In genomic region chr7:24504868-24505267, GRCm38 (mm10) we compare ENCODE assay signal across 13 mouse cellular contexts. TPM values are rescaled to one million over a fixed set of nuclear protein-coding genes. Genes with fewer than 3 reads are reported as not detected.
DNase-seq lines count a peak whose midpoint lies in the region; ATAC-seq and TF ChIP-seq lines count a peak whose summit lies in the region.
"Had no signal": no experiment of that assay in that cellular context is flagged by ENCODE, and none has a peak within 500 bp of the region (broad histone marks: within the 10 kb centered on the region; RNA-seq: fewer than 3 reads in every experiment).

No protein-coding gene starts in this region.

- intact Hi-C loops in left cerebral cortex, postnatal 14 days (cut with DNase I) = no loop called here

- peaks cover 2% of the 10 kb centered on the region for H3K4me1 ChIP-seq in ES-Bruce4 (ENCODE audit: control insufficient read depth, insufficient read depth, low read length)
- H3K4me1 ChIP-seq in forebrain, postnatal 0 days (ENCODE audit: insufficient read depth) = peaks cover 15% of the 10 kb centered on the region
- peaks cover 44% of the 10 kb centered on the region for H3K4me1 ChIP-seq in limb, embryonic 13.5 days

- TF ChIP-seq CTCF in ES-Bruce4 (IDR thresholded peaks at IDR 0.05; ENCODE audit: low read depth, low read length) = no peak
- no peak for TF ChIP-seq CTCF in forebrain, postnatal 0 days (IDR thresholded peaks at IDR 0.05; ENCODE audit: low read depth)

- no peaks in the 10 kb centered on the region for H3K36me3 ChIP-seq in ES-Bruce4 (ENCODE audit: control insufficient read depth, insufficient read depth, low read length, poor library complexity, severe bottlenecking)
- peaks cover 37% of the 10 kb centered on the region for H3K36me3 ChIP-seq in forebrain, postnatal 0 days (ENCODE audit: insufficient read depth)
- peaks cover 3% of the 10 kb centered on the region; the same call in 1 of the 2 replicates for H3K36me3 ChIP-seq in limb, embryonic 13.5 days
- H3K36me3 ChIP-seq: limb, embryonic 15.5 days had no signal

- WGBS in forebrain, postnatal 0 days = 39% methylated on average over 4 of the region's 4 CpGs
- WGBS in limb, embryonic 13.5 days = 11% methylated on average over 4 of the region's 4 CpGs

- no peak overlapping the region for H3K4me3 ChIP-seq in ES-Bruce4 (ENCODE audit: low read depth, low read length)
- H3K4me3 ChIP-seq in forebrain, postnatal 0 days (ENCODE audit: low read depth, low read length) = no peak overlapping the region
- no peak overlapping the region for H3K4me3 ChIP-seq in limb, embryonic 13.5 days

- peak overlapping the region; percentile 84 for H3K27ac ChIP-seq in ES-Bruce4 (ENCODE audit: insufficient read depth, low read length)
- H3K27ac ChIP-seq in forebrain, postnatal 0 days (ENCODE audit: low read depth, low read length) = peak overlapping the region; percentile 100; the same call in 1 of the 2 replicates
- no peak overlapping the region for H3K27ac ChIP-seq in limb, embryonic 13.5 days

- H3K27me3 ChIP-seq in ES-Bruce4 (ENCODE audit: control insufficient read depth, insufficient read depth, low read length, poor library complexity, severe bottlenecking) = no peaks in the 10 kb centered on the region
- no peaks in the 10 kb centered on the region for H3K27me3 ChIP-seq in forebrain, postnatal 0 days (ENCODE audit: insufficient read depth, low read length)
- H3K27me3 ChIP-seq in limb, embryonic 13.5 days = peaks cover 29% of the 10 kb centered on the region

- no peak overlapping the region for H3K4me2 ChIP-seq in forebrain, postnatal 0 days (ENCODE audit: low read depth)
- peak overlapping the region; percentile 36 for H3K4me2 ChIP-seq in limb, embryonic 13.5 days (replicated peaks)

- TF ChIP-seq EP300 in ES-Bruce4 (IDR thresholded peaks at IDR 0.05; ENCODE audit: insufficient read depth, low read depth, low read length) = peak; percentile 59; the same call in 1 of the 2 replicates

- no peak overlapping the region for H3K9ac ChIP-seq in ES-Bruce4 (ENCODE audit: low read depth, poor library complexity, severe bottlenecking)
- no peak overlapping the region for H3K9ac ChIP-seq in forebrain, postnatal 0 days
- H3K9ac ChIP-seq in limb, embryonic 13.5 days = no peak overlapping the region
- H3K9ac ChIP-seq: limb, embryonic 15.5 days had no signal

- no peak for ATAC-seq in forebrain, postnatal 0 days
- ATAC-seq in limb, embryonic 13.5 days (ENCODE audit: low FRiP score, low read depth) = no peak
- no peak for ATAC-seq in inflammation-experienced regulatory T-cells, adult 6 months

- no peaks in the 10 kb centered on the region for H3K9me3 ChIP-seq in ES-Bruce4 (replicated peaks; ENCODE audit: control insufficient read depth, insufficient read depth, low read length, poor library complexity, severe bottlenecking)
- no peaks in the 10 kb centered on the region for H3K9me3 ChIP-seq in forebrain, postnatal 0 days (ENCODE audit: low read length)
- no peaks in the 10 kb centered on the region for H3K9me3 ChIP-seq in limb, embryonic 13.5 days
- H3K9me3 ChIP-seq: limb, embryonic 15.5 days had no signal

- peak; percentile 78 for DNase-seq in ZHBTc4 (ENCODE audit: low read depth, low spot score)
- DNase-seq in forebrain, postnatal 0 days = no peak
- DNase-seq in frontal cortex, adult 2 months (ENCODE audit: extremely low spot score in 1 of 2, low spot score in 1 of 2) = no peak
- no peak for DNase-seq in cerebellum, adult 11-12 months
- no peak for DNase-seq in left cerebral cortex, postnatal 14 days (ENCODE audit: low spot score in 2 of 2)
- DNase-seq: heart, adult 18-20 months; kidney, postnatal 10 days; lung, postnatal 36 days had no signal

- TF ChIP-seq POLR2A in ES-Bruce4 (IDR thresholded peaks at IDR 0.05; ENCODE audit: insufficient read depth, low read length) = no peak

RNA-seq across cellular contexts. Expression of gene Zfp428, which starts 1.9 kb away (rescaled TPM):
- 12.3 and 13.1 TPM in 2 replicates for polyA plus RNA-seq in ES-Bruce4 (2011; ENCODE audit: insufficient read depth, insufficient read length, low read depth, missing spikeins)
- 196 and 242 TPM in 2 replicates for total RNA-seq in forebrain, postnatal 0 days (2014; rRNA removed)
- 258 and 279 TPM in 2 replicates for polyA plus RNA-seq in forebrain, postnatal 0 days (2015; fragmentation: Nextera tagmentation; extraction: Ambion mirVana)
- 64.2 and 68.3 TPM in 2 replicates for polyA plus RNA-seq in limb, embryonic 13.5 days (2015; fragmentation: Nextera tagmentation; extraction: Ambion mirVana)
- 82.8 and 84.1 TPM in 2 replicates for polyA plus RNA-seq in frontal cortex, adult 2 months (2012; rRNA removed)
- polyA plus RNA-seq in inflammation-experienced regulatory T-cells, adult 6 months (2017; shearing (Covaris generic)) = under 1 TPM in 1 of 3 experiments, not detected in 2; 0.33 TPM
- total RNA-seq in left cerebral cortex, postnatal 14 days (2021) = 10 to 100 TPM; 53.7 to 53.8 TPM

RNA-seq across cellular contexts. Expression of gene AC161166.1, which starts 7.4 kb away (rescaled TPM):
- polyA plus RNA-seq in ES-Bruce4 (2011; ENCODE audit: insufficient read depth, insufficient read length, low read depth, missing spikeins) = not detected in 2 replicates
- total RNA-seq in forebrain, postnatal 0 days (2014; rRNA removed) = not detected in 2 replicates
- 0.13 and 0.31 TPM in 2 replicates for polyA plus RNA-seq in forebrain, postnatal 0 days (2015; fragmentation: Nextera tagmentation; extraction: Ambion mirVana)
- polyA plus RNA-seq in limb, embryonic 13.5 days (2015; fragmentation: Nextera tagmentation; extraction: Ambion mirVana) = 0.42 and 0.66 TPM in 2 replicates
- polyA plus RNA-seq in frontal cortex, adult 2 months (2012; rRNA removed) = not detected in 2 replicates
- not detected for polyA plus RNA-seq in inflammation-experienced regulatory T-cells, adult 6 months (2017; shearing (Covaris generic))
- total RNA-seq in left cerebral cortex, postnatal 14 days (2021) = not detected
- total RNA-seq: heart, adult 18-20 months had no signal

RNA-seq across cellular contexts. Expression of gene Cadm4, which starts 23.0 kb away (rescaled TPM):
- 10.4 and 12.2 TPM in 2 replicates for polyA plus RNA-seq in ES-Bruce4 (2011; ENCODE audit: insufficient read depth, insufficient read length, low read depth, missing spikeins)
- 412 and 434 TPM in 2 replicates for total RNA-seq in forebrain, postnatal 0 days (2014; rRNA removed)
- polyA plus RNA-seq in forebrain, postnatal 0 days (2015; fragmentation: Nextera tagmentation; extraction: Ambion mirVana) = 102 and 107 TPM in 2 replicates
- 6.3 and 6.5 TPM in 2 replicates for polyA plus RNA-seq in limb, embryonic 13.5 days (2015; fragmentation: Nextera tagmentation; extraction: Ambion mirVana)
- polyA plus RNA-seq in frontal cortex, adult 2 months (2012; rRNA removed) = 225 and 258 TPM in 2 replicates
- not detected for polyA plus RNA-seq in inflammation-experienced regulatory T-cells, adult 6 months (2017; shearing (Covaris generic))
- 100 to 1,000 TPM; 282 to 289 TPM for total RNA-seq in left cerebral cortex, postnatal 14 days (2021)

RNA-seq across cellular contexts. Expression of gene Irgq, which starts 25.6 kb away (rescaled TPM):
- polyA plus RNA-seq in ES-Bruce4 (2011; ENCODE audit: insufficient read depth, insufficient read length, low read depth, missing spikeins) = 7.2 and 8.2 TPM in 2 replicates
- 103 and 119 TPM in 2 replicates for total RNA-seq in forebrain, postnatal 0 days (2014; rRNA removed)
- 20.8 and 26.8 TPM in 2 replicates for polyA plus RNA-seq in forebrain, postnatal 0 days (2015; fragmentation: Nextera tagmentation; extraction: Ambion mirVana)
- 6.8 and 8.1 TPM in 2 replicates for polyA plus RNA-seq in limb, embryonic 13.5 days (2015; fragmentation: Nextera tagmentation; extraction: Ambion mirVana)
- 46.3 and 46.7 TPM in 2 replicates for polyA plus RNA-seq in frontal cortex, adult 2 months (2012; rRNA removed)
- polyA plus RNA-seq in inflammation-experienced regulatory T-cells, adult 6 months (2017; shearing (Covaris generic)) = 1 to 10 TPM in 2 of 3 experiments, under 1 TPM in 1; 0.79 to 1.2 (median 1.0) TPM
- total RNA-seq in left cerebral cortex, postnatal 14 days (2021) = 10 to 100 TPM; 97.0 to 97.6 TPM

RNA-seq across cellular contexts. Expression of gene Pinlyp, which starts 41.0 kb away (rescaled TPM):
- 1.1 TPM in 1 of 2 replicates, not detected in the other for polyA plus RNA-seq in ES-Bruce4 (2011; ENCODE audit: insufficient read depth, insufficient read length, low read depth, missing spikeins)
- total RNA-seq in forebrain, postnatal 0 days (2014; rRNA removed) = 0.31 and 0.43 TPM in 2 replicates
- polyA plus RNA-seq in forebrain, postnatal 0 days (2015; fragmentation: Nextera tagmentation; extraction: Ambion mirVana) = not detected in 2 replicates
- not detected in 2 replicates for polyA plus RNA-seq in limb, embryonic 13.5 days (2015; fragmentation: Nextera tagmentation; extraction: Ambion mirVana)
- polyA plus RNA-seq in frontal cortex, adult 2 months (2012; rRNA removed) = not detected in 2 replicates
- not detected for polyA plus RNA-seq in inflammation-experienced regulatory T-cells, adult 6 months (2017; shearing (Covaris generic))
- not detected for total RNA-seq in left cerebral cortex, postnatal 14 days (2021)
- total RNA-seq: heart, adult 18-20 months had no signal
- polyA plus RNA-seq: neural tube, embryonic 11.5 days had no signal

Comparison
In these comparisons a context has a peak if more than half of its experiments do, and no peak if none do; other contexts are left out.
1. RNA of gene Zfp428, which starts 1.9 kb away (polyA plus RNA-seq): 258 to 279 TPM in forebrain, postnatal 0 days, 82.8 to 84.1 TPM in frontal cortex, adult 2 months, 64.2 to 68.3 TPM in limb, embryonic 13.5 days and 12.3 to 13.1 TPM in ES-Bruce4; 0.33 TPM in inflammation-experienced regulatory T-cells, adult 6 months; every median in the first group is over 10 times any median in the second.